Mouse (Mus musculus) heart, adult 2 months (tissue): Measurements from ENCODE around the gene Gm11027.

Source experiments
- EP300 ChIP-seq: fragments of 200-500 bp; IDR thresholded peaks from 2 replicates; pipeline ENCODE4 v1.6.1; 2011; ENCODE audit warnings: low read depth, low read length, control low read depth; ENCODE audit not compliant: insufficient read depth
- POLR2A ChIP-seq: fragments of 200-500 bp; IDR thresholded peaks from 2 replicates; pipeline ENCODE4 v1.6.1; 2011; ENCODE audit warnings: mild to moderate bottlenecking, low read depth, low read length, control low read depth; ENCODE audit not compliant: insufficient read depth

- TF ChIP-seq POLR2A (no peak), EP300 (peak; percentile 68; the same call in 1 of the 2 replicates)
These were observed 43.6 kb upstream of the Gm11027 start for GRCm38 (mm10) chr12:116231612-116232011.
